Mouse (Mus musculus) retina, postnatal 7 days (tissue): ENCODE measurements around the gene Gm3187.
"Not testable (repeated sequence)": the region's sequence is repeated elsewhere in the genome, so short reads cannot be mapped to it uniquely, and the experiment has no call there.

ENCODE experiments used
- DNase-seq: peaks from one replicate; pipeline ENCODE4 v3.0.0-alpha.2; 2012; ENCODE audit warnings: low read depth, low spot score

The Gm3187 gene

DNA sequence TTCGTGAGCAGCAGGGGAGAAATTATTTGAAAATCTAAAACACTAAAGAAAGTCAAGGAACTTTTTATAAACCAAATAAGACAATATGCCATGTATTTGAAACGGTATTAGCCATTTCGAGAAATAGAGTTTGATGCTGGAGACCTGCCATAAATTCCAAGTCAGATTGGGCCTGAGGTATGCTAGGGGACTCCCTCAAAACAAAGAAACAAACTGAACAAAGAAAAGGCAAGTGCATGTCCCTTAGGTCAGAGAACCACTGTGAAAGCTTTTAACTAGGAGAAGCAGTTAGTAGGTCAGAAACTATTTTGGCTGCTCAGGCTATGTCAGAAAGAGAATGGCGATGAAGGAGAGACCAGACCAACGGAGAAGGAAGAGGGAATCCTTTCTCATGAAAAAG is at the start of gene Gm3187:
Gm3187 (plus strand) TSS at position 301 of the 400 bp plus-strand sequence.
- not testable (repeated sequence) for DNase-seq

DNA sequence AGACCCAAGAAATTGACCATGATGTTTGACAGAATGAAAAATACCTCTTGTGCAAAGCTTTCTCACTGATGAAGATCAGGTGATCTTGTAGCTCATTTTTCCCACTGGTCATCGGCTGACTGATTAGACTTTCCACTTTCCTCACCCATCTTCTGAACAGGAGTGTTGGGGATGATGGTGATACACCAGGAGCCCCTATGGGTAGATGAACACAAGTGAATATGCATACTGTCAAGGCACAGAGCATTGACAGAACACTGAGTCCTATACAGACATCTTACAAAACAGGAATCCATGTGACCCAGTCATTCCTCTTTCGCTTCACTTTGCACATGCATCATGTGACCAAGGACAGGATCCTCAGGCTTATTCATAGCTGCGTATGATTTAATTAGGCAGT is 28.6 kb upstream of the Gm3187 start, which contains the start of gene Gm3194:
Gm3194 (minus strand) TSS at position 101 of the 400 bp plus-strand sequence.
- not testable (repeated sequence) for DNase-seq

DNA sequence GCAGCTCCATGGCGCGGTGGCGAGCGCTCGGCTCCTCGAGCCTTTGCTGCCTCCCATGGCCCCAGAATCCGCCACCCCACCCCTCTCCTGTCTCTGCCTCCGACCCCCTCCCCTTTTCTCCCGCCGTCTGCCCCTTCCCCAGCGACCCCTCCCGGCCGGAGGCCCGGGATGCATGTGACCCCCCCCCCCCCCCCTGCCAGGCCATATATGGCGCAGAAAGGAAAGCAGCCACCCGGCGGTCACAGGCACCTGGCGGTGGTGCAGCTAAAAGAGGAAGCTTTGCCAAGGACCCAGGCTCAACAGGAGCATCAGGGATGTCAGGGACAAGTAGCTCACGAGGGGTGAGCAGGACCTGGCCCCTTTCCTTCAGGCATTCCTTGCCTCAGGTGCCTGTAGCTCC is 23.5 kb upstream of the Gm3187 start:
- DNase-seq = not testable (repeated sequence)

DNA sequence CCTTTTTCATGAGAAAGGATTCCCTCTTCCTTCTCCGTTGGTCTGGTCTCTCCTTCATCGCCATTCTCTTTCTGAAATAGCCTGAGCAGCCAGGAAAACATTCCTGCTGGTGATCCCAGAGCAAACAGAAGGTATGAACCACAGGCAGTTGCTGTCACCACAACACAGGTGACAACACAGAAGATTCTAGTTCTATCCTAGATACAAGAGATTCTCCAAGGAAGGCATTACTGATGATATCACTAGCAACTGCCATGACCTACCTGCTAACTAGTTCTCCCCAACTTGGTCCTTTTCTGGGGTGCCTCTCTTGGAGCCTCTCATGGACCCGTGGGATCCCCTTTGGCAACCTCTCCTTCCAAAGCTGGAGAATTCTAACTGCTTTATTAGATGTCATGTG is 6.3 kb upstream of the Gm3187 start, which contains the start of gene Gm8246:
Gm8246 (minus strand) TSS at position 101 of the 400 bp plus-strand sequence.
- not testable (repeated sequence) for DNase-seq

DNA sequence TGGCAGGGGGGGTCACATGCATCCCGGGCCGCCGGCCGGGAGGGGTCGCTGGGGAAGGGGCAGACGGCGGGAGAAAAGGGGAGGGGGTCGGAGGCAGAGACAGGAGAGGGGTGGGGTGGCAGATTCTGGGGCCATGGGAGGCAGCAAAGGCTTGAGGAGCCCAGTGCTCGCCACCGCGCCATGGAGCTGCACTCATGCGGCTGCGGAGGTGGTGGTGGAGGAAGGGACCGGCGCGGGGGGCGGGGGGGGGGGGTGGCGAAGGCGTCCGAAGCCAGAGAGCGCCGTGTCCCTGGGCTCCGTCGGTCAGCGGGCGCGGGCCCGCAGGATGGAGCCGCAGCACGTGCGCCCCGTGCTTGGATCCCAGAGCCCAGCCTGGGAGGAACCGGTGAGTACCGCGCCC is 17.4 kb downstream of the Gm3187 start, which contains the start of gene Gm3488:
Gm3488 (plus strand) TSS at position 301 of the 400 bp plus-strand sequence.
- not testable (repeated sequence) for DNase-seq

DNA sequence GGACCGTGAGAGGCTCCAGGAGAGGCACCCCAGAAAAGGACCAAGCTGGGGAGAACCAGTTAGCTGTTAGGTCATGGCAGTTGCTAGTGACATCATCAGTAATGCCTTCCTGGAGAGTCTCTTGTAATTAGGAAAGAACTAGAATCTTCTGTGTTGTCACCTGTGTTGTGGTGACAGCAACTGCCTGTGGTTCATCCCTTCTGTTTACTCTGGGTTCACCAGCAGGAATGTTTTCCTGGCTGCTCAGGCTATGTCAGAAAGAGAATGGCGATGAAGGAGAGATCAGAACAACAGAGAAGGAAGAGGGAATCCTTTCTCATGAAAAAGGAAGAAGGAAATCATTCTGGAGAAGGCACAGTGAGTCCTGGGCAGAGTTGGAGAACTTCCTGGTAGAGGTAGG is 54.2 kb downstream of the Gm3187 start, which contains the start of gene Gm3532:
Gm3532 (plus strand) TSS at position 301 of the 400 bp plus-strand sequence.
- not testable (repeated sequence) for DNase-seq
